Mouse (Mus musculus): ENCODE data around the gene Ahcyl1. TPM values are rescaled to one million over a fixed set of nuclear protein-coding genes. Genes with fewer than 3 reads are reported as not detected.

Gene Ahcyl1
- 73.5 and 84.9 TPM in 2 replicates for polyA plus RNA-seq (2015; fragmentation: Nextera tagmentation; extraction: Ambion mirVana)

- ATAC-seq (ENCODE audit: insufficient read depth, low FRiP score, low read depth): peak; percentile 98
- Histone ChIP-seq H3K9ac (peak within 1 kb of the TSS; percentile 90), H3K36me3 (no peaks in the 10 kb centered on the region), H3K4me3 (replicated peaks) (peak within 1 kb of the TSS; percentile 85), H3K4me1 (peaks cover 19% of the 10 kb centered on the region), H3K27ac (peak within 1 kb of the TSS; percentile 90), H3K4me2 (peak within 1 kb of the TSS; percentile 73), H3K9me3 (no peaks in the 10 kb centered on the region), H3K27me3 (replicated peaks) (no peaks in the 10 kb centered on the region)
- under 1% methylated on average over 91 of the region's 93 CpGs for WGBS
These were observed at the start of gene Ahcyl1 for GRCm38 (mm10) chr3:107695948-107696881. Gene Ahcyl1, minus strand, starts transcription at chr3:107696560.

DNA sequence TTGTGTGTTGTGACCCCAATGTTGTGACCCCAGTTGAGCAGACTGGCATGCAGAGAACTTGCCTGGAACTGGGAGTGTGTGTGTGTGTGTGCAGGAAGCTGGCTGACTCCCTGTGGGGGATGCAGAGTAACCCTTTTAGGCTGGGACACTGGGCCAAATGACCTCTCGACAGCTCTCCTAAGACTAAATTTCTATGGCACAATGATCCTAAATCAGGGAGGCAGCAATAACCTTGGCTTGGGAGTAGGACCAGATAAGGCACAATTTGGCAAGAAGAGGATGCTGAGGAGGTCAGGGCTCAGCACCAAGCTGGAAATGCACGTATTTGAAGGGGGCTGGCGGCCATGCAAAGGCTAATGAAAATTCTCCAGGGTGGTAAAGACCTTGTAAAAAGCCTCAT, 49.7 kb upstream of the Ahcyl1 start:
- no peaks in the 10 kb centered on the region for H3K9me3 ChIP-seq
- no peaks in the 10 kb centered on the region for H3K27me3 ChIP-seq (replicated peaks)
- no peak overlapping the region for H3K4me2 ChIP-seq
- peaks cover 18% of the 10 kb centered on the region for H3K4me1 ChIP-seq
- no peak for ATAC-seq (ENCODE audit: insufficient read depth, low FRiP score, low read depth)
- WGBS: 79% methylated on average over 3 of the region's 3 CpGs
- H3K36me3 ChIP-seq: peaks cover 24% of the 10 kb centered on the region; the same call in 1 of the 2 replicates
- no peak overlapping the region for H3K9ac ChIP-seq
- no peak overlapping the region for H3K4me3 ChIP-seq (replicated peaks)
- H3K27ac ChIP-seq: no peak overlapping the region

DNA sequence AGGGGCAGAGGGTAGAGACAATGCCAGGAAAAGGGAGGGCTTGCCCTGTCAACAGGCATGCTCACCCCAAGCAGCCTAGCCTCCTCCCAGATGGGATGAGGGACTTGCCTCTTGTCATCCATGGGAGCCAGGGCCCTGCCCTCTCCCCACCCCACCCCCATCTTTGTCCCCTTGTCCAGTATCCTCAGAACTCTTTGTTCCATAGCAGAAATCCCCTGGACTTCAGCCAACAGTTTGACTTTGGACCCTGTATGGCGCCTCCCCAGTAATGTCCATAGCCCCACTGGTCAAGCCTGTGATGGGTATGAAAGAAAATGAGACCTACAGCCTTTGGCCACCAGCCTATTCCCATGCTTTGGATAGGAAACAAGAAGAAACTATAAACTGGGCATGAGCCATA, 47.3 kb upstream of the Ahcyl1 start:
- no peak for ATAC-seq (ENCODE audit: insufficient read depth, low FRiP score, low read depth)
- WGBS: 86% methylated on average over 1 of the region's 1 CpGs
- Histone ChIP-seq H3K27ac (no peak overlapping the region), H3K36me3 (0 out of 2 replicates have a peak, but pooled peaks cover 10% of the 10 kb centered on the region), H3K27me3 (replicated peaks) (no peaks in the 10 kb centered on the region), H3K9me3 (no peaks in the 10 kb centered on the region), H3K4me1 (peaks cover 33% of the 10 kb centered on the region), H3K4me2 (no peak overlapping the region), H3K9ac (no peak overlapping the region), H3K4me3 (replicated peaks) (no peak overlapping the region)

- no peak overlapping the region for H3K4me3 ChIP-seq (replicated peaks)
- no peaks in the 10 kb centered on the region for H3K27me3 ChIP-seq (replicated peaks)
- 0 out of 2 replicates have a peak, but pooled peaks cover 6% of the 10 kb centered on the region for H3K36me3 ChIP-seq
- no peak overlapping the region for H3K27ac ChIP-seq
- no peak overlapping the region for H3K4me2 ChIP-seq
- WGBS: 51% methylated on average over 3 of the region's 3 CpGs
- no peak for ATAC-seq (ENCODE audit: insufficient read depth, low FRiP score, low read depth)
- H3K9me3 ChIP-seq: no peaks in the 10 kb centered on the region
- H3K9ac ChIP-seq: no peak overlapping the region
- H3K4me1 ChIP-seq: peaks cover 33% of the 10 kb centered on the region
These were observed 46.7 kb upstream of the Ahcyl1 start for GRCm38 (mm10) chr3:107743107-107743506.

- no peaks in the 10 kb centered on the region for H3K9me3 ChIP-seq
- WGBS: 78% methylated on average over 10 of the region's 10 CpGs
- H3K27me3 ChIP-seq (replicated peaks): no peaks in the 10 kb centered on the region
These were observed 45.8 kb upstream of the Ahcyl1 start for GRCm38 (mm10) chr3:107742071-107742710.

DNA sequence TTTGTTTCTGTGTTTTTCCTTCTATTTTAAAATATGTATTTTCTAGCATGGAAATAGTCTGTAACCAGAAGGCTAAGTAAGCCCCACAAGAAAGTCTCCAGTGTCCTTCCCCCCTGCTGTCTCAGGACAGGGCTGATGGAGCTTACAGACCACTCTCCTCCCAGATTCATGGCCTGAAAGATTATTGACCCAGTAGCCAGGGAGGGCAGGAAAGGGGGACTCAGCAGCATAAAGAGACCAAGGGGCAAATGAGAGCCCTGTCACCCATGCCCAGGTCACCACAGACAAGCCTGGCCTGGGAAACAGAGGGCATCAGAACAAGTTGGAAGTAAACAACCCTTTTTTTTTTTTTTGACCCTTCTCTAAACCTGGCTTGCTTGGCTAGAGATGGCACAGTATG, 45.0 kb upstream of the Ahcyl1 start:
- no peak for ATAC-seq (ENCODE audit: insufficient read depth, low FRiP score, low read depth)
- no peak overlapping the region for H3K4me3 ChIP-seq (replicated peaks)
- no peak overlapping the region for H3K9ac ChIP-seq
- no peak overlapping the region for H3K4me2 ChIP-seq
- H3K9me3 ChIP-seq: no peaks in the 10 kb centered on the region
- H3K4me1 ChIP-seq: peaks cover 33% of the 10 kb centered on the region
- H3K36me3 ChIP-seq: 0 out of 2 replicates have a peak, but pooled peaks cover 6% of the 10 kb centered on the region
- H3K27ac ChIP-seq: peak overlapping the region; percentile 82
- no peaks in the 10 kb centered on the region for H3K27me3 ChIP-seq (replicated peaks)

More at GRCm38 (mm10) chr3:107742071-107742710, 45.8 kb upstream of the Ahcyl1 start:
- H3K36me3 ChIP-seq: 0 out of 2 replicates have a peak, but pooled peaks cover 6% of the 10 kb centered on the region
- H3K4me3 ChIP-seq (replicated peaks): no peak overlapping the region
- H3K9ac ChIP-seq: no peak overlapping the region
- H3K27ac ChIP-seq: peak overlapping the region; percentile 82; the same call in 1 of the 2 replicates
- H3K4me1 ChIP-seq: peaks cover 33% of the 10 kb centered on the region
- H3K4me2 ChIP-seq: no peak overlapping the region
- ATAC-seq (ENCODE audit: insufficient read depth, low FRiP score, low read depth): no peak

GRCm38 (mm10) chr3:107740578-107741207, 44.3 kb upstream of the Ahcyl1 start:
- H3K27ac ChIP-seq: peak overlapping the region; percentile 82
- 8% methylated on average over 6 of the region's 6 CpGs for WGBS
- no peak overlapping the region for H3K4me3 ChIP-seq (replicated peaks)
- H3K27me3 ChIP-seq (replicated peaks): no peaks in the 10 kb centered on the region
- no peaks in the 10 kb centered on the region for H3K9me3 ChIP-seq
- H3K36me3 ChIP-seq: 0 out of 2 replicates have a peak, but pooled peaks cover 6% of the 10 kb centered on the region
- H3K4me2 ChIP-seq: no peak overlapping the region
- peak; percentile 88 for ATAC-seq (ENCODE audit: insufficient read depth, low FRiP score, low read depth)
- H3K4me1 ChIP-seq: peaks cover 33% of the 10 kb centered on the region
- no peak overlapping the region for H3K9ac ChIP-seq

DNA sequence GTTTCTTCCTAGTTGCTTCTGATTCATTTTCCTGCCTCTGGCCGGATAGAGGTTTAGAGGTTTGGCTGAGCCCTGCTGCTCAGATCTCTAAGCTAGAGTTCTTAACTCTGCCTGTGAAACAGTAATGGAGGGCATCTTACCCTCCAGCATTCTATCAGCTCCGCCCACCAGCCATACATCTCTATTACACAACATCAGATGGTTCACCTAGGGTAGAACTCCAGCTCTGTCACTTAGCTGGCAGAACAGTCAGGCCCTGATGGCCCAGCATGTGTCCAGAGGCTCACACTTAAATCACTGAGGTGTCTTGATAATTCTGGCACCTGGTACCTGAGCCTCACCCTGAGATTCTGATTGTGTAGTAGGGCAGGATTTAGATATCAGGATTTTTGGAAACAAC, 43.6 kb upstream of the Ahcyl1 start:
- H3K9me3 ChIP-seq: no peaks in the 10 kb centered on the region
- no peaks in the 10 kb centered on the region for H3K27me3 ChIP-seq (replicated peaks)
- peak overlapping the region; percentile 82; the same call in 1 of the 2 replicates for H3K27ac ChIP-seq
- H3K36me3 ChIP-seq: 0 out of 2 replicates have a peak, but pooled peaks cover 3% of the 10 kb centered on the region
- whole genome bisulfite sequencing: 66% methylated on average over 2 of the region's 2 CpGs
- no peak overlapping the region for H3K9ac ChIP-seq
- H3K4me2 ChIP-seq: no peak overlapping the region
- no peak overlapping the region for H3K4me3 ChIP-seq (replicated peaks)
- no peak for ATAC-seq (ENCODE audit: insufficient read depth, low FRiP score, low read depth)
- H3K4me1 ChIP-seq: peaks cover 33% of the 10 kb centered on the region

DNA sequence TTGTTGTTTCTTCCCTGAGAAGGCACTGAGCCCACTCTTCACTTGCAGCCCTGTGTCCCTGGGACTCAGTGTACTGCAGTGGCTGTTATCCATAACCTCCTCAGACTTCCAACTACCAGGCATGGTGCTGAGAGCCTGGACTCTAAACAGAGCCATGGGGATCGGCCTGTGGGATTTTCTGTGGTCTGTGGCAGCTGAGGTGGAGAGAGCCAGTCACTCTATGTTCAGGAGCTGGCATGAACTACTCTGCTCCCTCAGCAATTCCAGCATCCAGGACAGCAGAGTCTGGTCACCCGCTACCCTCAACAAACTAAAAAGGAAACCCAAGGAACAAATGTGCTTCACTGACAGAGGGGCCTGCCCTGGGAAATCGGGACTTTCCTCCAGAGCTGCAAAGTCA, 43.1 kb upstream of the Ahcyl1 start:
- Histone ChIP-seq H3K9ac (no peak overlapping the region), H3K4me3 (replicated peaks) (no peak overlapping the region), H3K36me3 (0 out of 2 replicates have a peak, but pooled peaks cover 3% of the 10 kb centered on the region), H3K27ac (peak overlapping the region; percentile 82; the same call in 1 of the 2 replicates), H3K9me3 (no peaks in the 10 kb centered on the region), H3K4me2 (no peak overlapping the region), H3K27me3 (replicated peaks) (no peaks in the 10 kb centered on the region), H3K4me1 (peaks cover 33% of the 10 kb centered on the region)
- WGBS: 63% methylated on average over 3 of the region's 3 CpGs
- ATAC-seq (ENCODE audit: insufficient read depth, low FRiP score, low read depth): no peak

- Histone ChIP-seq H3K27ac (no peak overlapping the region), H3K4me1 (peaks cover 33% of the 10 kb centered on the region), H3K4me3 (replicated peaks) (no peak overlapping the region), H3K9me3 (no peaks in the 10 kb centered on the region), H3K9ac (no peak overlapping the region), H3K36me3 (0 out of 2 replicates have a peak, but pooled peaks cover 3% of the 10 kb centered on the region), H3K4me2 (no peak overlapping the region), H3K27me3 (replicated peaks) (no peaks in the 10 kb centered on the region)
- 59% methylated on average over 1 of the region's 1 CpGs for WGBS
- no peak for ATAC-seq (ENCODE audit: insufficient read depth, low FRiP score, low read depth)
These were observed 42.3 kb upstream of the Ahcyl1 start for GRCm38 (mm10) chr3:107738620-107739019.

DNA sequence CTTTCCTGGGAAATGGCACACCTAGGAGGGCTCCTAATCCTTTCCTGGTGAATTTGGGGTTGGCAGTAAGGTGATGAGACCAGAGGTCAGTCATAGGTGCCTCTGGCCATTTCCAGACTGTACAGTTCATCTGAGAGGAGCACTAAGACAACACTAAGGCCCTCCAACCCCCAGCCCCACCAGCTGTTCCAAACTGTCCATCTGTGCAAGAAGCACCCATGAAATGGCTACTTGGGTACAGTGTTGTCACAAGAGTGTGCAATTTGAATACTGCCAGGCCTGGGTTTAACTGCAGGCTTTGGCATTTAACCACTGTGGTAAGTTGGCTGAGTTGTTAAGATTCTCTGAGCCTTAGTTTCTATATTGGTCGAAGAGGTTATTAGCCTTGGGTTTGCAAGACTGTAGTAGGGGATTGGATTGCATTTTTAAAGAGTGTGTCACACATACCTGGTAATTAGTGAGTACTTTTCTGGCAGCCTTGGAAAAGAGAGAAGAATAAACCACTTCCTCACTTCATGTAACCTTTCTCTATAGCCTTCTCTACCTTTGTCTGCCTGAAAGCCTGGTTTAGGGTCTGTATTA, 41.3 kb upstream of the Ahcyl1 start:
- peaks cover 32% of the 10 kb centered on the region for H3K4me1 ChIP-seq
- ATAC-seq (ENCODE audit: insufficient read depth, low FRiP score, low read depth): no peak
- H3K4me2 ChIP-seq: no peak overlapping the region
- H3K9me3 ChIP-seq: no peaks in the 10 kb centered on the region
- H3K9ac ChIP-seq: no peak overlapping the region
- 0 out of 2 replicates have a peak, but pooled peaks cover 2% of the 10 kb centered on the region for H3K36me3 ChIP-seq
- H3K27me3 ChIP-seq (replicated peaks): no peaks in the 10 kb centered on the region
- 74% methylated on average over 1 of the region's 1 CpGs for WGBS
- H3K27ac ChIP-seq: no peak overlapping the region
- no peak overlapping the region for H3K4me3 ChIP-seq (replicated peaks)
